Mouse (Mus musculus): ENCODE measurements at regions not wholly inside any gene's neighbourhood (a gene's known extent, or its start where the extent isn't known, plus 50 kb on each side); places are given as distances from the start of the nearest gene placed in this dataset.

- no peak for DNase-seq (ENCODE audit: low read depth, low spot score)
These were observed 371.3 kb upstream of the Dynlrb2 start for GRCm38 (mm10) chr8:116133503-116133902.

- no peak for DNase-seq (ENCODE audit: low read depth, low spot score)
These were observed 371.7 kb upstream of the Dynlrb2 start for GRCm38 (mm10) chr8:116133084-116133483.

- DNase-seq (ENCODE audit: low read depth, low spot score): no peak
These were observed 384.7 kb upstream of the Dynlrb2 start for GRCm38 (mm10) chr8:116120067-116120466.

GRCm38 (mm10) chr8:116117919-116118318, 386.9 kb upstream of the Dynlrb2 start:
- DNase-seq (ENCODE audit: low read depth, low spot score): no peak

- no peak for DNase-seq (ENCODE audit: low read depth, low spot score)
These were observed 388.1 kb upstream of the Dynlrb2 start for GRCm38 (mm10) chr8:116116625-116117024.

GRCm38 (mm10) chr8:116115811-116116372, 388.9 kb upstream of the Dynlrb2 start:
- no peak for DNase-seq (ENCODE audit: low read depth, low spot score)

- no peak for DNase-seq (ENCODE audit: low read depth, low spot score)
These were observed 389.8 kb upstream of the Dynlrb2 start for GRCm38 (mm10) chr8:116114978-116115377.

- DNase-seq (ENCODE audit: low read depth, low spot score): no peak
These were observed 390.3 kb upstream of the Dynlrb2 start for GRCm38 (mm10) chr8:116114502-116114901.

GRCm38 (mm10) chr8:116111168-116111567, 393.6 kb upstream of the Dynlrb2 start:
- DNase-seq (ENCODE audit: low read depth, low spot score): no peak

GRCm38 (mm10) chr8:116096666-116097065, 389.1 kb upstream of the Maf start:
- no peak for DNase-seq (ENCODE audit: low read depth, low spot score)

- DNase-seq (ENCODE audit: low read depth, low spot score): no peak
These were observed 375.6 kb upstream of the Maf start for GRCm38 (mm10) chr8:116083156-116083555.

GRCm38 (mm10) chr8:116078849-116079407, 371.3 kb upstream of the Maf start:
- no peak for DNase-seq (ENCODE audit: low read depth, low spot score)

GRCm38 (mm10) chr8:116071497-116071896, 363.9 kb upstream of the Maf start:
- no peak for DNase-seq (ENCODE audit: low read depth, low spot score)

- no peak for DNase-seq (ENCODE audit: low read depth, low spot score)
These were observed 361.9 kb upstream of the Maf start for GRCm38 (mm10) chr8:116069538-116069937.

- no peak for DNase-seq (ENCODE audit: low read depth, low spot score)
These were observed 360.4 kb upstream of the Maf start for GRCm38 (mm10) chr8:116067978-116068375.

- DNase-seq (ENCODE audit: low read depth, low spot score): no peak
These were observed 359.8 kb upstream of the Maf start for GRCm38 (mm10) chr8:116067182-116067977.

GRCm38 (mm10) chr8:116065871-116066270, 358.3 kb upstream of the Maf start:
- DNase-seq (ENCODE audit: low read depth, low spot score): no peak

- no peak for DNase-seq (ENCODE audit: low read depth, low spot score)
These were observed 357.7 kb upstream of the Maf start for GRCm38 (mm10) chr8:116065327-116065726.

GRCm38 (mm10) chr8:116064562-116064961, 357.0 kb upstream of the Maf start:
- no peak for DNase-seq (ENCODE audit: low read depth, low spot score)

GRCm38 (mm10) chr8:116063541-116063940, 355.9 kb upstream of the Maf start:
- no peak for DNase-seq (ENCODE audit: low read depth, low spot score)

- no peak for DNase-seq (ENCODE audit: low read depth, low spot score)
These were observed 345.9 kb upstream of the Maf start for GRCm38 (mm10) chr8:116053483-116053882.

- DNase-seq (ENCODE audit: low read depth, low spot score): no peak
These were observed 345.4 kb upstream of the Maf start for GRCm38 (mm10) chr8:116053043-116053442.

- DNase-seq (ENCODE audit: low read depth, low spot score): no peak
These were observed 340.9 kb upstream of the Maf start for GRCm38 (mm10) chr8:116048480-116048879.

All from R1 (cell line).